Mouse (Mus musculus) C2C12 (cell line): ENCODE measurements at regions not wholly inside any gene's neighbourhood (a gene's known extent, or its start where the extent isn't known, plus 50 kb on each side); places are given as distances from the start of the nearest gene placed in this dataset.

Experiments
- H3K27me3 ChIP-seq: one replicate; pipeline ENCODE4 v1.6.1; 2011; ENCODE audit not compliant: control insufficient read depth, insufficient read depth, insufficient read length
- H3K36me3 ChIP-seq: one replicate; pipeline ENCODE4 v1.6.1; 2011; ENCODE audit not compliant: control insufficient read depth, insufficient read depth
- H3K4me3 ChIP-seq: one replicate; pipeline ENCODE4 v1.5.1; 2011; ENCODE audit warnings: mild to moderate bottlenecking, control low read depth; ENCODE audit not compliant: poor library complexity, insufficient read depth, severe bottlenecking
- H3K79me2 ChIP-seq: one replicate; pipeline ENCODE4 v1.6.1; 2011; ENCODE audit not compliant: control insufficient read depth, insufficient read depth
- H3K79me3 ChIP-seq: one replicate; pipeline ENCODE4 v1.6.1; 2011; ENCODE audit warnings: low read depth, control low read depth
- H3ac ChIP-seq: one replicate; pipeline ENCODE3; 2011; ENCODE audit warnings: low read depth; ENCODE audit not compliant: control insufficient read depth, insufficient read length
- CEBPB ChIP-seq: IDR thresholded peaks from one replicate; pipeline ENCODE4 v1.6.1; 2011; ENCODE audit warnings: low read depth, mild to moderate bottlenecking, control low read depth, moderate library complexity
- CTCF ChIP-seq: IDR thresholded peaks from one replicate; pipeline ENCODE4 v1.5.1; 2011; ENCODE audit not compliant: control insufficient read depth, insufficient read depth, insufficient read length
- FOSL1 ChIP-seq: IDR thresholded peaks from one replicate; pipeline ENCODE4 v1.8.0; 2011; ENCODE audit warnings: mild to moderate bottlenecking, low read length; ENCODE audit not compliant: poor library complexity, insufficient read depth, severe bottlenecking
- MAX ChIP-seq: IDR thresholded peaks from one replicate; pipeline ENCODE4 v1.6.1; 2011; ENCODE audit warnings: mild to moderate bottlenecking, control low read depth
- MYOD1 ChIP-seq: IDR thresholded peaks from one replicate; pipeline ENCODE4 v1.6.1; 2011; ENCODE audit warnings: low read depth; ENCODE audit not compliant: control insufficient read depth, insufficient read length
- MYOG ChIP-seq: IDR thresholded peaks from one replicate; pipeline ENCODE4 v1.6.1; 2011; ENCODE audit not compliant: control insufficient read depth, insufficient read length; ENCODE audit errors: extremely low read depth
- USF1 ChIP-seq: IDR thresholded peaks from one replicate; pipeline ENCODE4 v1.6.1; 2011; ENCODE audit warnings: low read depth, mild to moderate bottlenecking, control low read depth, moderate library complexity

GRCm38 (mm10) chr3:56456317-56456716 is 272.8 kb upstream of the Nbea start:
- Histone ChIP-seq H3K27me3 (no peaks in the 10 kb centered on the region), H3K79me3 (no peaks in the 10 kb centered on the region), H3ac (no peak overlapping the region), H3K4me3 (no peak overlapping the region), H3K79me2 (no peaks in the 10 kb centered on the region), H3K36me3 (no peaks in the 10 kb centered on the region)
- no peak for TF ChIP-seq FOSL1
- no peak for TF ChIP-seq MYOG
- no peak for TF ChIP-seq CTCF
- TF ChIP-seq MAX = no peak
- no peak for TF ChIP-seq USF1
- no peak for TF ChIP-seq MYOD1
- no peak for TF ChIP-seq CEBPB

GRCm38 (mm10) chr3:56438900-56439299 is 255.4 kb upstream of the Nbea start:
- TF ChIP-seq FOSL1 (no peak), USF1 (no peak), MYOD1 (no peak), CTCF (no peak), MYOG (no peak), CEBPB (no peak), MAX (no peak)
- H3ac ChIP-seq = no peak overlapping the region
- no peak overlapping the region for H3K4me3 ChIP-seq
- no peaks in the 10 kb centered on the region for H3K27me3 ChIP-seq
- H3K79me3 ChIP-seq = no peaks in the 10 kb centered on the region
- H3K36me3 ChIP-seq = no peaks in the 10 kb centered on the region
- no peaks in the 10 kb centered on the region for H3K79me2 ChIP-seq

DNA sequence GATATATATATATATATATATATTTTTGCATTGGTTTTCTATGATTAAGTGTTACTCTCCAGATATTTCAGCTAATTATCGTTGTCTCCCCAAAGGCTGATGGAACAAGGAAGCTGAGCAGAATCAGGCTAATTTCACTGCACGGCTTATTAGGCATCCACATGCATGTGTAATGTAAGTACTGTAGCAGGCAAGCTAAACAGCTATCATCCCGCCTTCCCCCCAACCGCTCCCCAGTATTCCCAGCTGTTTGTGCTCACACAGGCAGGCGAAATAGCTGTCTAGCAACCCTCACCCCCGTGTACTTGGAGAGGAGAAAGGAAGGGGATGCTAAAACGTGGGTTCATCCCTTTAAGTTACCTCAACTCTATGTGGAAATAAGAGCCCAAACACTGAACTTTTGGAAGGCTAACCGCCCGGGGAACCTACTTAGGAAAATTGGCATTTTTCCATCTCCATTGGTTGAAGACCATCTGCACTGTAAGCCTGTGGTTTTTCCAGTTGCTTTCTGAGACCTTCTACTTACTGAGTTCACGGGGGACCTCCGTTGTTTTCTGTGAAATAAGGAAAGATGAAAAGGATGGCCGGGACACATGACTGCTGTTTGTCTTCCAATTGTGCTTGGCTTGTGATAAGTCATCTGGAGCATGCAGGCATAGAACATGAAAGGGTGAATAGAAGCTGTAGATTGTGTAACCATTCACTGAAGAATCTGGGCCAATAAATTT is 254.7 kb upstream of the Nbea start:
- H3K79me3 ChIP-seq = no peaks in the 10 kb centered on the region
- H3ac ChIP-seq = no peak overlapping the region
- TF ChIP-seq MYOD1 (no peak), MAX (no peak), CTCF (no peak), CEBPB (no peak), USF1 (no peak)

DNA sequence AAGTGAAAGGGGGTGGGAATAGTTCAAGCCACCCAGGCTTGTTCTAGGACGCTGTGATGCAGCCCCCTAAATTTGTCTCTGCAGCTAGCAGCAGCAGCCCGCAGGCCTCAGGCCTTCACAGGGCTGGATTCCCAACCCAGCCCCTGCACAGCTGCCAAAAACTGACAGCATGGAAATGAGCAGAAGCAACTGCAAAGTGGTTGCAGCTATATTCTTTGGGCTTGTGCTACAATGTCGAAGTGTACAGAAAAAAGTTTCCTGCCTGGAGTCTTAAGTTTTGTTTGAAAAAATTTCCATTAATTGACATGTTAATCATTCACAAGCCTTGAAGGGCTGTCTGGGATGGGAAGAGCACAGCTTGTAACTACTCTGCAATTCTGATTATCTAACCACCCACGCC is 253.6 kb upstream of the Nbea start:
- no peak for TF ChIP-seq CTCF
- no peak for TF ChIP-seq FOSL1
- no peak for TF ChIP-seq MYOG
- TF ChIP-seq USF1 = no peak
- Histone ChIP-seq H3K36me3 (no peaks in the 10 kb centered on the region), H3K4me3 (no peak overlapping the region), H3K79me3 (no peaks in the 10 kb centered on the region), H3K79me2 (no peaks in the 10 kb centered on the region), H3ac (no peak overlapping the region), H3K27me3 (no peaks in the 10 kb centered on the region)

More for the DNA sequence above, 254.7 kb upstream of the Nbea start:
- Histone ChIP-seq H3K4me3 (no peak overlapping the region), H3K27me3 (no peaks in the 10 kb centered on the region), H3K79me2 (no peaks in the 10 kb centered on the region), H3K36me3 (no peaks in the 10 kb centered on the region)

DNA sequence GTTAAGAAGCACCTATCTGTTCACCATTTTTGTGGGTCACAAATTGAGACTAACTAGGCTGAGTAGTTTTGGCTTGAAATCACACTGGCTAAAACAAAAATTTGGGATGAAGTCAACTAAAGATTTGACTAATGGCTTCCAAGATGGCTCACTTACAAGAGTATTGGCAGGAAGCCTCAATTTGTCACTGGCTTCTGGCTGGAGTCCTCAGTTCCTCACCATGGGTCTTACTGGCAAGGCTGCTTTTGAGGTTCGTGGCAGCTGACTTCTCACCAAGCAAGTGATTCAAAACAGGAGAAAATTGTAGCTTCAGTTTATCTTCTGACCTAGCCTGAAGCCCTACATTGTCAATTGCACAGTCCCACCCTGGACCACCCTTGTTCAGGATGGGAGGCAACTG is 250.0 kb upstream of the Nbea start:
- Histone ChIP-seq H3K36me3 (no peaks in the 10 kb centered on the region), H3K27me3 (no peaks in the 10 kb centered on the region), H3K79me3 (no peaks in the 10 kb centered on the region), H3ac (no peak overlapping the region), H3K79me2 (no peaks in the 10 kb centered on the region), H3K4me3 (no peak overlapping the region)
- no peak for TF ChIP-seq MAX
- TF ChIP-seq CEBPB = no peak
- TF ChIP-seq FOSL1 = no peak
- TF ChIP-seq CTCF = no peak
- TF ChIP-seq USF1 = no peak
- TF ChIP-seq MYOG = no peak
- no peak for TF ChIP-seq MYOD1

DNA sequence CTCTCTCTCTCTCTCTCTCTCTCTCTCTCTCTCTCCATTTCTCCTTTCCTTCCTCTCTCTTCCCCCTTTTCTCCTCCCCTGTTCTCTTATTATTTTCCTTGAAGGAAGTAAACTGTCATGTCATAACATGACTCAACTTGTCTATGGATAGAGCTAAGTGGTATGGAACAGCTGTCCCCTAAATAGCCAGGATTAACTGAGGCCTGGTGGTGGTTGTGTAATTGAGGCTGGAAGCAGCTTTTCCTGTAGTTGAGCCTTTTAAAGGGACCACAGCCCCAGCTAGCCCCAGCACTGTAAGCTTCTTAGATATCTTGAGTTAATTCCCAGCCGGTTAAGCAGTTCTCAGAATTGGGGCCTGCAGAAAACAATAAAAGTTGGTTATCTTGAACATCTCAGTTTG is 243.7 kb upstream of the Nbea start:
- TF ChIP-seq MYOG (no peak), USF1 (no peak), CEBPB (no peak), MYOD1 (no peak), CTCF (no peak), FOSL1 (no peak), MAX (no peak)
- H3K36me3 ChIP-seq = no peaks in the 10 kb centered on the region
- H3K79me2 ChIP-seq = no peaks in the 10 kb centered on the region
- H3K79me3 ChIP-seq = no peaks in the 10 kb centered on the region
- H3K27me3 ChIP-seq = no peaks in the 10 kb centered on the region
- H3K4me3 ChIP-seq = no peak overlapping the region
- no peak overlapping the region for H3ac ChIP-seq
